Mouse (Mus musculus) CD4-positive, CD25-positive, alpha-beta regulatory T cell, adult 4 months (primary cell): Measurements from ENCODE around the gene Gpr45. TPM values are rescaled to one million over a fixed set of nuclear protein-coding genes. Genes with fewer than 3 reads are reported as not detected.

Experiments used
- ATAC-seq: one replicate; pipeline ENCODE4 v1.8.0; 2017
- polyA plus RNA-seq, 2 experiments: library from polyadenylated mRNA; unstranded; fragments of 100-300 nt; shearing (Covaris generic); gene quantifications; one replicate each; pipeline ENCODE4 v1.2.1; 2017

Gene Gpr45
- polyA plus RNA-seq, 2 experiments from 2014 or later = 6.7 to 6.8 TPM

DNA sequence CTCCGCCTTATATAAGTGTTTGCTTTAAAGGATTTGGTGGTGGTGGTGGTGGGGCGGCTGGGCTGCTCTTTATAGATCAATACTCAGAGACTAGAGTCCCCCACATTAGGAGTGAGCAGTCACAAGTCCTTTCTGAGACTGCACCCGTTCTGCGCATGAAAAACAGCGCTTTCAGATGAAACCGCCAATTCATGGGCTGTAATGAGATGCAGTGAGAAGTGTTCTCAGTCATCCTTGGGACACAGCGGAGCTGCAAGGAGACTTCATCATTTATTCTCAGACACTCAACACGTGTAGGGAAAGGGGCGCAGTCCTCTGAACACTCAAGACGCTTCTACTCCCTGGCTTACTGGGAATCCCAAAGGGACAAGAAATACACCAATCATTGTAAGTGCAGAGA lies 95.1 kb downstream of the Gpr45 start:
- ATAC-seq = no peak

DNA sequence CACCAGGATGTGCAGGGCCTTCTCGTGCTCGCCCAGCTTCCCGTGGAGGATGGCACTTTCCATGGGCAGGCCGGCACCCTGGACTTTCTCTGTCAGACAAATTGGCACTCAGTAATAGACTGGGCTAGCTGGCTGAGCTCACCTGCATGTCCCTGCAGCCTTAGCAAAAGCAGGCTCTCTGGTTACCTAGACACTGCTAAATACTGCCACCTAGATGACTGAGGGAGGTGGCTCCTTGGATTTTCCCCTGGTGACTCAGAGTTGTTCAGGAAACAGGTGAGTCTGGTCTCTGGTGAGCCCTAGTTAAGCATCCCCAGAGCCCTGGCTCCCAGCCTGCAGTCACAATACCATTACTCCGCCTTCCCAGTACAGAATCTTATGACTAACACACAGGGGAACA lies 99.2 kb downstream of the Gpr45 start:
- ATAC-seq = no peak

DNA sequence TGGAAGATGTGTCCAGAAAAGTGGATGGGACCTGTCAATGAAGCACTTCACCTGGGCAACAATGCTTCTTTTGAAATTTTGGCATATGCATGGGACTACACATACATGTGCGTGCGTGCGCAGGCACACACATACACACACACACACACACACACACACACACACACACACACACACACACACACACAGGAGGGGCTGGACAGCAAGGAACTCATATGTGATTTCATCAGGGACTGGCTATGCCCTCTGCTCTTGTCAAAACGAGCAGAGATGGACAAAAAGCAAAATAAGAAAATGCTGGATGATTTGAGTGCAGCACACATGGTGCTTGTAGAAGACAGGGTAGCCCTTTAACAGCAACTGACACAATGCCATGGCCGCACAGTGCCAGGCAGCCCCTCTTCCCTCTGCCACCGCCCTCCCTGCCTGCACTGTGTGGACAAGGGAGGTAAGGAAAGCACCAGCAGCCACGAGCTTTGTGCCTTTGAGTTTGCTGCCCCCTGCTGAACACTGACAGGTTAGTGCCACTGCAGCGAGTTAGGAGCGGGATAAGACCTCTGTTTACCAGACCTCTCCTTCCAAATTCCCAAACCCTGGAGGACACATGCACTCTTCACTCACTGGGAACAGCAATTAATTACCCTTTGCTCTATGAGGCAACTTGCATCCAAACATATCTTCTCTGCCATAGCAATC lies 113.1 kb downstream of the Gpr45 start:
- ATAC-seq = no peak

DNA sequence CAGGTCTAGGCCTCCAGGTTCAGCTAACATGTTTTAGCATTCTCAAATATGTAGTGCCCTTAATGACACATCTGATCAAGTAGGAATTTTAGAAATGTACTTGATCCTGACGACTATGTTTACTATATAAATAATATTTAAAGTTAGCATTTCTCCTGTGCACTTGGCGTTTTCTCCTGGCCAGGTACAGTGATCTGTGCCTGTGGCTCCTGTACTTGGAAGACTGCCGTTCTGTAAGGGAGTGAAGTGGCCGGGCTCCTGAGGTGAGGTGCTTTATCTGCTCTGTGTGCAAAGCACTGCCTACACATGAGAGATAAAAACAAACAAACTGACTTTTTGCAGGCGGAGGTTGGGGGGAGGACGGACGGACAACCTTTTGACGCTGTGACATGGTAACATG lies 113.9 kb downstream of the Gpr45 start:
- ATAC-seq = no peak

DNA sequence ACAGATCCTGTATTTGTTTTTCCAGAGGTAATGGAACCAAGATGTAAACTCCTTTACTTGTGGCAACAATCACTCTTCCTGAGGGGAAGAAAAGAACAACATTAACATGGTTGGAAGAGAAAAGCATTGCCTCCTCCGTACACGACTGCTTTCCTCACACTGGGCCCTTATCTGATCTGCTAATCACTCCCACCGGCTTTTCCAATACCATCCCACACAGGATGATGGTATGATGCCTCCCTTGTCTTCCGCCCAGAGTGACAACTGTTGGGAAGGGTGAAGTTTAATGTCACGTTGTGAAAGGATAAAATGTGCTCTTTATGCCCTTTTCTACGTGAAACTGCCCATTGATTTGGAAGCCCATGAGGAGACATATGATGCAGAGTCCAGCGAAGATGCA lies 114.9 kb downstream of the Gpr45 start:
- no peak for ATAC-seq

DNA sequence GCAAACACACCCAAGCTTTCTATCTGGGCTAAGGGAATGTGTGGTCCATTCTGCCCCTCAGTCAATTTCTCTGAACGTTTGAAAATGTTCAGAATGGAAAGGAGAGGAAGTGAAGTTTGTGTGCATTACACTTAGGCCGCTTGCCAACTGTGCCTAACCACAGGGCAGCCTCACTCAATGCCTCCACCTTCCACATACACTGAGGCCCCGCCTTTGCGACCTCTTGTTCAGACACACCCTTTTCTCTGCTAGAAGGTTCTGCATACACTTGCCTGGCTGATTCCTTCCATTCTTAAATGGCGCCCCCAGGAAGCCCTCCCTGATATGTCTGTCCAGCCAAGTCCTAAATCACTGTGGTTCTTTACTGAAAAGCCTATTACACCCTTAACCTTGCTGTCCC lies 118.1 kb downstream of the Gpr45 start:
- ATAC-seq = peak; percentile 39

DNA sequence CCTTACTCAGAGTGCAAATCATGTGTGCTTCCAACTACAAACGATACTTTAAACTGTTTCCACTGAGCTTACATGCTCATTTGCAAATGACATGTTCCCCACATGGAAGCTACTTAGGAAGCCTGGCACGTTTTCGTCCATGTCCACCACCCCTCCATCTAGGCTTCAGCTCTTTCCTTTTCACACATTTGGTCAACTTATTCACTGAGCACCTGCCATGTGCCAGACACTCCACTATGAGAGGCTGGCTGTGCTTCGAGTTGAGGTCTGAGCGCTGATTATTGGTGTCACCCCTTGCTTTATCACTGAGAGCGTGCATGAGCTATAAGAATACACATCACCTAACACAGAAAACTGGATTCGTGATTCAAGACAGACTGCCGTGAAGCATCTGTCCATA lies 119.4 kb downstream of the Gpr45 start:
- no peak for ATAC-seq

DNA sequence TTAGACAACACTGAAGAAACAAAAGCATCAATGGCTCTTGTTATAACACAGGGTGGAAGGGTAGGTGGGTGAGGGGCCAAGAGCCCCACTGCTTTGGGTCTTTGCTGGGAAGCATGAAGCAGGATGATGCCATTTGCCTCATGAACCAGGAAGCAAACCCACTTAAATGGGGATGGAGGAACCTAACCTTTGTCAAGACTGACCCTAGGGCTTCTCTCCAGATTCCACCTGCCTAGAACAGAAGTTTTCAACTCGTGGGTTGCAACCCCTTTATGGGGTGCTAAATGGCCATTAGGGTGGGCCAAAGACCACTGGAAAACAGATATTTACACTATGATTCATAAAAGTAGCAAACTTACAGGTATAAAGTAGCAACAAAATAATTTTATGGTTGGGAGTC lies 119.9 kb downstream of the Gpr45 start:
- no peak for ATAC-seq

DNA sequence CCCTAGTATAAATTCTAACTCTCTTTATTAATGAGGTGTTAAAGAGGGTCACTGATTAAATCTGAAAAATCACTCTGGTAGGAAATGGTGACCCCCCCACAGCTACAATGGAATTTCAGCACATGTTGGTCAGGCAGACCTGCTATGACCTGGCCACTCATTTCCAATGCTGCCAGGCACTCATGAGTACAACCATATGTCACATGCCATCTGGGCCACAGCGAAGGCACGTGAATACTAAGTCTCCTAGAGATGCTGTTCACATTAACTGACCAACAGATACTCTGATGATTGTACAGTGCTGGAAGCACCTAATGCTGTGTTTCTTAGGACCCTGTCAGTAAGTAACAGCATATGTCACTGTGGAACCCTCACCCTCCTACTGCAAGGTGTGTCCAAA lies 122.1 kb downstream of the Gpr45 start:
- ATAC-seq = no peak

DNA sequence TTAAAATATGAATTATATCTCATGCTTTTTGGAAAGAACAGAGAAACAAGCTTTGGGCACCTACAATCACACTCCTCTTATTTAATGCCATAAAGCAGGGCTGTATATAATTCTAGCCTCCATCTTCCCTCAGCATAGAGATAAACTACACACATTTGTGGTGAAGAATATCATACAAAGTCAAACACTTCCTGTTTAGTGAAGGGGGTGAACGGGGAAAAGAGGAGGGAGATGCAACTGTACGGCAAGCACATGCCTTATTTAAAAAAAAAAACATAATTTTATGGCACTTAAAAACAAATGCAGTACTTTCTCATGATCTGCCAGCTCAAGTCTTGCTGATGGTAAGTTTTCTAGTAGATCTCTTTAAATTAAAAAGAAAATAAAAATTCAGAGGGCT lies 125.5 kb downstream of the Gpr45 start:
- ATAC-seq = no peak

DNA sequence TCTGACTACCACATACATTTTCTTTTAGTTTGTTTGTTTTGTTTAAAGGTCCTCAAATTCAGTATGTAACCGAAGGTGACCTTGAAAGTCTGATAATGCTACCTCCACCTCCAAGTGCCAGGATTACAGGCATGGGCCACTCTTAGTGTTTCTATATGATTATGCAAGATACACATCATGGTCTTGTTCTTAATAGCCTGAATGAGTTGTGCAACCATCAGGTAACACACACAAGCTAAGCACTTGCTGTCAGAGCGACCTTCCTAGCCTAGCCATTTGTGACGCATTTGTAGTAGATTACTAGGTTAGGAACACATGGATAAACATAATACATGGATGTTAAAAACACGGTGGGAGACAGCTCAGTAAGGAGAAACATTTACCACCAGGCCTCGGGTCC lies 130.3 kb downstream of the Gpr45 start:
- no peak for ATAC-seq

Other genes starting within 250 kb of the Gpr45 start
- 10 to 100 TPM; 67.2 to 89.6 TPM for gene Mrps9, start 101.6 kb upstream of the Gpr45 start, polyA plus RNA-seq
- 1 to 10 TPM; 6.3 to 8.1 TPM for gene Tgfbrap1, start 145.8 kb downstream of the Gpr45 start, polyA plus RNA-seq
- gene AI597479, start 145.8 kb downstream of the Gpr45 start, polyA plus RNA-seq = 10 to 100 TPM; 13.6 to 16.8 TPM
- 1 to 10 TPM in 1 of 2 experiments, under 1 TPM in 1; 0.89 to 1.9 TPM for gene Fhl2, start 244.1 kb downstream of the Gpr45 start, polyA plus RNA-seq